Mouse (Mus musculus) embryonic facial prominence, embryonic 12.5 days (tissue): Measurements from ENCODE around the gene Dscam. TPM values are rescaled to one million over a fixed set of nuclear protein-coding genes. Genes with fewer than 3 reads are reported as not detected.

Experiments
- ATAC-seq: fragments of 200-750 bp; cut with Nextera tagmentation; 2 replicates; pipeline ENCODE4 v1.8.0; 2017; ENCODE audit not compliant: insufficient number of reproducible peaks, insufficient read depth, low FRiP score, low TSS enrichment
- H3K27ac ChIP-seq: fragments of 300-500 bp; sonication (generic); 2 replicates; pipeline ENCODE4 v1.5.1; 2016; ENCODE audit warnings: mild to moderate bottlenecking
- H3K27me3 ChIP-seq: fragments of 300-500 bp; sonication (generic); 2 replicates; pipeline ENCODE4 v1.6.1; 2016; ENCODE audit warnings: mild to moderate bottlenecking, moderate library complexity
- H3K36me3 ChIP-seq: fragments of 300-500 bp; sonication (generic); 2 replicates; pipeline ENCODE4 v1.6.1; 2016; ENCODE audit warnings: mild to moderate bottlenecking
- H3K4me1 ChIP-seq: fragments of 300-500 bp; sonication (generic); 2 replicates; pipeline ENCODE4 v1.6.1; 2016
- H3K4me2 ChIP-seq: fragments of 300-500 bp; sonication (generic); replicated peaks from 2 replicates; pipeline ENCODE4 v1.6.1; 2016; ENCODE audit warnings: mild to moderate bottlenecking, moderate library complexity
- H3K4me3 ChIP-seq: fragments of 300-500 bp; sonication (generic); 2 replicates; pipeline ENCODE4 v1.5.1; 2016; ENCODE audit warnings: mild to moderate bottlenecking
- H3K9ac ChIP-seq: fragments of 300-500 bp; sonication (generic); 2 replicates; pipeline ENCODE4 v1.6.1; 2016; ENCODE audit warnings: mild to moderate bottlenecking, moderate library complexity
- H3K9me3 ChIP-seq: fragments of 300-500 bp; sonication (generic); 2 replicates; pipeline ENCODE4 v1.6.1; 2016; ENCODE audit warnings: mild to moderate bottlenecking, moderate library complexity
- WGBS: fragments of 180-500 bp; shearing (Covaris S2); methylation state at CpG from one replicate; pipeline ENCODE4 v1.1.7; 2016; 5-methylcytosine and 5-hydroxymethylcytosine counted together
- polyA plus RNA-seq: library from polyadenylated mRNA; unstranded; fragments of >200 nt; fragmentation: Nextera tagmentation; extraction: Ambion mirVana; gene quantifications from 2 replicates; pipeline ENCODE4 v1.2.1, GENCODE M21; 2016

Gene Dscam
- polyA plus RNA-seq, 1 experiment from 2014 or later, result 0.42 TPM

GRCm38 (mm10) chr16:97061390-97061789 lies 109.2 kb downstream of the Dscam start:
- 89% methylated on average over 7 of the region's 7 CpGs for WGBS

DNA sequence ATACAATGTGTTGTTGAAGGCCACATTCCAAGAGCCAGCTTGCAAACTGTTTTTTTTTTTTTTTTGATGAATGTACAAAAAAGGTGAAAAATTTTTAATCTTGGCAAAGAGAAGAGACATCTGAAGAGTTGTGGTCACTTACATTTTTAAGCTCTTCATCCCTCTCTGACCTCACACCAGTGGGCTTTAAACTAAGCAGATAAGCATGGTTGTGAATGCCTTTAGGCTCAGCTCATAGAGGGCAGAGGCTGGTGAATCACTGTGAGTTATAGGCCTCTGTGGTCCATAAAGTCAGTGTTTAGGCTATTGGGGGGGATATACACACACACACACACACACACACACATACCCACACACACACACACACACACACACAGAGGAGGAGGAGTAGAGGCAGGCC lies 109.8 kb downstream of the Dscam start:
- no peaks in the 10 kb centered on the region for H3K4me1 ChIP-seq
- no peak overlapping the region for H3K4me2 ChIP-seq
- no peak for ATAC-seq
- no peaks in the 10 kb centered on the region for H3K9me3 ChIP-seq
- H3K9ac ChIP-seq, result no peak overlapping the region
- no peaks in the 10 kb centered on the region for H3K36me3 ChIP-seq
- no peaks in the 10 kb centered on the region for H3K27me3 ChIP-seq
- H3K27ac ChIP-seq, result no peak overlapping the region
- no peak overlapping the region for H3K4me3 ChIP-seq

More at GRCm38 (mm10) chr16:97061390-97061789, 109.2 kb downstream of the Dscam start:
- H3K4me1 ChIP-seq, result no peaks in the 10 kb centered on the region
- ATAC-seq, result no peak
- H3K9me3 ChIP-seq, result no peaks in the 10 kb centered on the region
- no peaks in the 10 kb centered on the region for H3K27me3 ChIP-seq
- H3K27ac ChIP-seq, result no peak overlapping the region
- H3K4me3 ChIP-seq, result no peak overlapping the region
- H3K9ac ChIP-seq, result no peak overlapping the region
- no peak overlapping the region for H3K4me2 ChIP-seq
- H3K36me3 ChIP-seq, result no peaks in the 10 kb centered on the region

DNA sequence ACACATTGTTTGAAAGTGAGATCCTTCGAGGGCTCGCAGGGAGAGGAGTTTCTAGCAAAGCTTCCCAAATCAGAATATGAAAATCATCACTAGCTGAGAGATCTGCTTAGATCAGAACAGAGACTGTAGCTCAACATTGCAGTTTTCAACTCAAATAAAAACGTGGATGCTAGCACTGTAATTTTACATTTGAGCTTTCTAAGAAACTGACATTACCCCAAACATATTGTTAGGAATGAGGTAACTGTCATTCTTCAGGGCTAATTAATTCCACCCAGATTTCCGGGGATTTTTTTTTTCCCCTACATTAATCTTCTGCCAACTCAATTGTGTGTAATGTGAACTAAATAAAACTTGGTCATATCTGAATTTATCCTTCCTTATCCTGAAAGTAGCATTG lies 110.3 kb downstream of the Dscam start:
- H3K4me2 ChIP-seq, result no peak overlapping the region
- no peaks in the 10 kb centered on the region for H3K27me3 ChIP-seq
- no peak overlapping the region for H3K27ac ChIP-seq
- ATAC-seq, result no peak
- no peaks in the 10 kb centered on the region for H3K36me3 ChIP-seq
- no peak overlapping the region for H3K9ac ChIP-seq
- no peaks in the 10 kb centered on the region for H3K4me1 ChIP-seq
- 75% methylated on average over 4 of the region's 4 CpGs for WGBS
- no peak overlapping the region for H3K4me3 ChIP-seq
- H3K9me3 ChIP-seq, result no peaks in the 10 kb centered on the region

DNA sequence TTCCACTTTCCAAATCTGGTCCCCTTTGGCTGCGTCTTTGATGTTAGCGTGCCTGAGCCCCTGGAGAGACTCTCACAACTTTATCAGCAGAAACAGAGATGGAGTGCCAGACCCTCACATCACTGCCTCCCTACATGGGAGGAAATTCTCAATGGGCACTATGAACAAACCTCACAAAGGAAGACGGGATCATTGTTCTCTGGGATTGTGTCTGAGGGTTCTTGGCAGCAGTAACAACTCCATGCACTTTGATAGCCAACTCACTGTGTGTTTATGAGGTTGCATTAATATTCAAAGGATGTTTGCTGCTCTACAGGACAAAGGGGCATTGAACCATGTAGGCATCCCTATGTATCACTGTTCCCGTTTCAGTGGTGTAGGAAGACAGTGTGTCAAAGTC lies 135.3 kb downstream of the Dscam start:
- WGBS, result 84% methylated on average over 4 of the region's 4 CpGs

DNA sequence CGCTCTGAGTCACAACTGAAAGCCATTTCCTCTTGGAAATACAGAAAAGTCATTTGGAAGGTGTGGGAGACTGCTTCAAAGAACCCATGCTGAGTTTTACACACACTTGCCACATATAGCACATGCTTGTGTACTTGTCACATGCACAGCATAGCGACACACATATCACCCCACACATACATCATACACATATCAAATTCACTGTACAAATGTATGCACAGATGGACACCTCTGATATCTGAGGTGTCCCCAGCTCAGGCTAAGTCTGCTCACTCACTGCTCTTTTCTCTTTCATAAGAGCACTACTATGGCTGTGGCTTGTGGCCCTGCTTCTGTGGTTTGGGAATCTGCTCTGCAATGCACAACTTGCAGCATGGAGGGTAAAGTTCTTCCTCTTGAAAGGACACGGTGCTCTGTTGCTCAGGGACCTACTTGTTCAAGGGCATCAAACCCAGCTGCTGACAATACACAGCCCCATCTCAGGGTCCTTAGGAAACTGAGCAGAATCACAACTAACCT lies 137.0 kb downstream of the Dscam start:
- H3K4me3 ChIP-seq, result no peak overlapping the region
- no peak for ATAC-seq
- no peak overlapping the region for H3K27ac ChIP-seq
- H3K9ac ChIP-seq, result no peak overlapping the region
- no peaks in the 10 kb centered on the region for H3K9me3 ChIP-seq
- H3K27me3 ChIP-seq, result no peaks in the 10 kb centered on the region
- WGBS, result 87% methylated on average over 3 of the region's 3 CpGs
- H3K36me3 ChIP-seq, result no peaks in the 10 kb centered on the region
- H3K4me1 ChIP-seq, result no peaks in the 10 kb centered on the region
- no peak overlapping the region for H3K4me2 ChIP-seq

More for the DNA sequence above, 135.3 kb downstream of the Dscam start:
- Histone ChIP-seq H3K9me3 (no peaks in the 10 kb centered on the region), H3K27me3 (no peaks in the 10 kb centered on the region), H3K27ac (no peak overlapping the region), H3K4me2 (no peak overlapping the region), H3K4me1 (no peaks in the 10 kb centered on the region), H3K4me3 (no peak overlapping the region), H3K36me3 (no peaks in the 10 kb centered on the region), H3K9ac (no peak overlapping the region)
- no peak for ATAC-seq

DNA sequence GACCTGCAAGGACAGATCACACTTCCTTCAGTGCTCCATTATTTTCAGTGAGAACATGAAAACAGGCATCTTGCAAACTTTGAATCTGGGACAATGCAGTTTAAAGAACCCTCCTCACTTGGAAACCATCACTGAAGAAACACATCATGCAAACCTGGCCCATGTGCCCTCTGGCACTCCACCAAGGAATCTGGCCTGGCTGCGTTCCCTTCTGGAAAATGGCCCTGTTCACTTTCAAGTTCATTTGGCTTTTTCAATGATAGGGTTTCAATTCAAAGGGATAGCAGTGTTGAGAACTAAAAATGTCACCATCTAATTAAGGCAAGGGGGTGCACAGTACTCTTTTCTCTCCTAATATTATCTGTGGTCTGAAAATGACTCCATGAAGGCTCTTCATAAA lies 142.9 kb downstream of the Dscam start:
- no peak overlapping the region for H3K9ac ChIP-seq
- no peak overlapping the region for H3K4me3 ChIP-seq
- no peak for ATAC-seq
- H3K4me1 ChIP-seq, result no peaks in the 10 kb centered on the region
- no peaks in the 10 kb centered on the region for H3K9me3 ChIP-seq
- no peaks in the 10 kb centered on the region for H3K36me3 ChIP-seq
- 73% methylated on average over 1 of the region's 1 CpGs for WGBS
- H3K27me3 ChIP-seq, result no peaks in the 10 kb centered on the region
- H3K27ac ChIP-seq, result no peak overlapping the region
- H3K4me2 ChIP-seq, result no peak overlapping the region

GRCm38 (mm10) chr16:97026803-97027202 lies 143.7 kb downstream of the Dscam start:
- Histone ChIP-seq H3K27ac (no peak overlapping the region), H3K4me2 (no peak overlapping the region), H3K4me3 (no peak overlapping the region), H3K4me1 (no peaks in the 10 kb centered on the region), H3K36me3 (no peaks in the 10 kb centered on the region), H3K9ac (no peak overlapping the region), H3K27me3 (no peaks in the 10 kb centered on the region), H3K9me3 (no peaks in the 10 kb centered on the region)
- WGBS, result 89% methylated on average over 5 of the region's 5 CpGs
- no peak for ATAC-seq

GRCm38 (mm10) chr16:97024406-97024805 lies 146.1 kb downstream of the Dscam start:
- H3K9ac ChIP-seq, result no peak overlapping the region
- no peak overlapping the region for H3K4me2 ChIP-seq
- H3K4me3 ChIP-seq, result no peak overlapping the region
- H3K27ac ChIP-seq, result no peak overlapping the region
- WGBS, result 82% methylated on average over 4 of the region's 4 CpGs
- no peaks in the 10 kb centered on the region for H3K36me3 ChIP-seq
- ATAC-seq, result no peak
- no peaks in the 10 kb centered on the region for H3K9me3 ChIP-seq
- no peaks in the 10 kb centered on the region for H3K27me3 ChIP-seq
- no peaks in the 10 kb centered on the region for H3K4me1 ChIP-seq

- no peak for ATAC-seq
- 72% methylated on average over 6 of the region's 6 CpGs for WGBS
- Histone ChIP-seq H3K4me1 (no peaks in the 10 kb centered on the region), H3K36me3 (no peaks in the 10 kb centered on the region), H3K9me3 (no peaks in the 10 kb centered on the region), H3K4me2 (no peak overlapping the region), H3K27me3 (no peaks in the 10 kb centered on the region), H3K27ac (no peak overlapping the region), H3K9ac (no peak overlapping the region), H3K4me3 (no peak overlapping the region)
Measured at GRCm38 (mm10) chr16:97021496-97021895, 149.1 kb downstream of the Dscam start.

GRCm38 (mm10) chr16:97018304-97018703 lies 152.2 kb downstream of the Dscam start:
- 53% methylated on average over 5 of the region's 5 CpGs for WGBS
- H3K9ac ChIP-seq, result no peak overlapping the region
- H3K27me3 ChIP-seq, result no peaks in the 10 kb centered on the region
- H3K4me1 ChIP-seq, result no peaks in the 10 kb centered on the region
- H3K4me3 ChIP-seq, result no peak overlapping the region
- no peak for ATAC-seq
- H3K4me2 ChIP-seq, result no peak overlapping the region
- H3K36me3 ChIP-seq, result no peaks in the 10 kb centered on the region
- H3K9me3 ChIP-seq, result no peaks in the 10 kb centered on the region
- no peak overlapping the region for H3K27ac ChIP-seq

DNA sequence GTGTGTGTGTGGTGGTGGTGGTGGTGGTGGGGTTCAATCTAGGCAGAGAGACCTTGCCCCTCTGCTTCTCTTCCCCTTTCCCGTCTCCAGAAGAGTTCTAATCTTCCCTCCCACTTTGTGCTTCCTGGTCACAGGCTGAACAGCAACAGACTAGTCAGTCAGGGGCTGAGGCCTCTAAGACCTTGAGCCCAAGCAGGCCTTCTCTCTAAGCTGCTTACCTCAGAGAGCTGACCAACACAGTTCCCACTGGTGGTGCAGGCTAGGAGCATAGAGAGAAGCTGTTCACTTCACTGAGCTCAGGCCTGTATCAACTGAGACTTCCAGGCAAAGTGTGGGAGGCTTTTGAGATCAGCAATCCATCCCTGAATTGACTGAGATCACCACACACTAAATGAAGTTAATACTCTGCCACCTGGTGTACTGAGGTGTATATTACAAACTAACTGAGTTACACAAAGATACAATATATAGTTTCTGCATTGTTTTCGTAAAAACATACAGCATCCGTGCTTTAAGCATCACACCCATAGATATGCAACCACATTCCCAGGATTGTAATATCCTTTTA lies 153.3 kb downstream of the Dscam start:
- Histone ChIP-seq H3K4me1 (no peaks in the 10 kb centered on the region), H3K4me2 (no peak overlapping the region), H3K27ac (no peak overlapping the region), H3K27me3 (no peaks in the 10 kb centered on the region), H3K9me3 (no peaks in the 10 kb centered on the region), H3K36me3 (no peaks in the 10 kb centered on the region), H3K4me3 (no peak overlapping the region), H3K9ac (no peak overlapping the region)
- no peak for ATAC-seq
- 79% methylated on average over 2 of the region's 3 CpGs for WGBS

DNA sequence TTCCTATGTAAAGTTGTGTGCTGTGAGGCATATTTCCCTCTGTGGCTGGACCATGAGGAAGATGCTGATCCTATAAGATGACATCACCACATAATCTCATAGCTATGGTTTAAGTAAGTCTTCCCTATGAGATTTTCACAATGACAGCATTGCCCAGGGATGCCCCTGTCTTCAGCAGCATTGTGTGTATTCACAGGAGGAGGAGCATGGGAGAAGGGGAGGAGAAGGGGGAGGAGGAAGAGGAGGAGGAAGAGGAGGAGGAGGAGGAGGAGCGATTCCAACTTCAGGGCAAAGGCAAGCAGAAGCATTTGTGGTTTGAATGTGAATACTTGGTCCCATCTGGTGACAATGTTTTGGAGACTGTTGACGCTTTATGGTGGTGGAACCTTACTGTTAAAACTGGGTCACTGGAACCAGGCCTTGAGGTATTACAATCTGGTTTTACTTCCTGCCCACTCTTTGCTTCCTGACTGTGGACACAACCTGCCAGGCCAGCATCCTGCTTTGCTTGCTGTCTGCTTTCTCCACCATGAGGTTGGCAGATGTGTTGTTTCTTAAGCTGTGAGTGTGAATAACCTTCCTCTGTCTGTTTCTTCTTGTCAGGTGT lies 154.2 kb downstream of the Dscam start:
- ATAC-seq, result no peak
- H3K4me2 ChIP-seq, result no peak overlapping the region
- 76% methylated on average over 2 of the region's 2 CpGs for WGBS

More for the DNA sequence above, 154.2 kb downstream of the Dscam start:
- Histone ChIP-seq H3K9me3 (no peaks in the 10 kb centered on the region), H3K27ac (no peak overlapping the region), H3K9ac (no peak overlapping the region), H3K4me1 (no peaks in the 10 kb centered on the region), H3K4me3 (no peak overlapping the region), H3K36me3 (no peaks in the 10 kb centered on the region), H3K27me3 (no peaks in the 10 kb centered on the region)
